Mouse (Mus musculus): Measurements from ENCODE around the gene Ccn2.
"Not testable (repeated sequence)": the region's sequence is repeated elsewhere in the genome, so short reads cannot be mapped to it uniquely, and the experiment has no call there.

The Ccn2 gene

DNA sequence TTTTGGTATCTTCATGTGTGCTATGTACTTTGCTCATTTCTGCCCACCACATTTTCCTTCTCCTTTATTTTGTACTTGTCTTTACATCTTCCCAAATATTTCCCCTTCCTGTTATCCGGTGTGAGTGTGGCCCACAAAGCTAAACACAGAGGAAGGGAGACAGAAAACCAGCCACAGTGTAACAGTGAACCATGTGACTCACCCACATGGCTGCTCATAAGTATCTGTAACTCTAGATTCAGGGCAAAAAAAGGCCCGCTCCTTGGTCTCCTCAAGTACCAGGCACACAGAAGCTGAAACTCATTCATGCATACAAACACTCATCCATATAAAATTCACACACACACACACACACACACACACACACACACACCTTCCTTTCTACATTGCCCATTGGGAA lies 7.8 kb downstream of the Ccn2 start:
- no peak for DNase-seq (ENCODE audit: low read depth, low spot score)

- no peak for DNase-seq (ENCODE audit: low read depth, low spot score)
Measured at GRCm38 (mm10) chr10:24603727-24604126, 8.5 kb downstream of the Ccn2 start.

- no peak for DNase-seq (ENCODE audit: low read depth, low spot score)
Measured at GRCm38 (mm10) chr10:24609146-24609545, 13.9 kb downstream of the Ccn2 start.

GRCm38 (mm10) chr10:24609766-24610165 lies 14.5 kb downstream of the Ccn2 start:
- no peak for DNase-seq (ENCODE audit: low read depth, low spot score)

DNA sequence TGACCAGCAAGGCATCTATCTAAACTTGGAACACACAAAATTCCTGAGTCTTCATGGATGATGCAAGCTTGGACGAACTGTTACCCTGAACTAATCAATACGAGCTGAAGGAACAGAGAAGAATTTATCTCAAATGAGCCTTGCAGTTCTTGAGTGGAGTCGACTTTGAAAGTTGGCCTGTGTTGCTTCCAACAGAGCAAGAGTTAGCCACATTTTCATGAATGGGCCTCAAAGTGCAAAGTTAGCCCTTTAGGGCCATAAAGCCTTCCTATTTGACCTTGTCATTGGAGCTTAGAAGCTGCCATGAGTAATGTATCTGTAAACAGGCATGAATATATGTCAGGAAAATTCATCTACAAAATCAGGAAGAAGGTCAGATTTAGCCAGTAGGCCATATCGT lies 19.5 kb downstream of the Ccn2 start:
- no peak for DNase-seq (ENCODE audit: low read depth, low spot score)

- DNase-seq (ENCODE audit: low read depth, low spot score): no peak
Measured at GRCm38 (mm10) chr10:24615799-24616198, 20.6 kb downstream of the Ccn2 start.

GRCm38 (mm10) chr10:24616572-24616971 lies 21.3 kb downstream of the Ccn2 start:
- DNase-seq (ENCODE audit: low read depth, low spot score): not testable (repeated sequence)

DNA sequence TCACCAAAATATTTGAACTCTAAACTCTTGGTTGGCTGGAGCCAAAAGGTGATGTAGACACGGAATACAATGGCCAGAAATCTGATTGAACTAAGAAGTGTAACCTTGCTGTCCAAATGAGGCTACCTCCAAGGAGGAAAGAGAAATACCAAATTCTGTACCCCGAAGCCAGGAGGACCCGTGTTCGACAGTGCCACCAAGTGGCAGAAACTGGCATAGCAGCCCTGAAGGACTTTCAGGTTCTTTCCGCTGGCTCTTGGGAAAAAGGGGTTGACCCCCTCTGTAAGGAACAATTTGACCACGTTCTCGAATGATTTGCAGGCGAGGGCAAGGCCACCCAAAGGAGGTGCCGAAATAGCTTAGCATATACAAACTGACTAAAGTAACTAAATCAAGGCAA lies 26.3 kb downstream of the Ccn2 start:
- DNase-seq (ENCODE audit: low read depth, low spot score): peak; percentile 35

GRCm38 (mm10) chr10:24622586-24622985 lies 27.3 kb downstream of the Ccn2 start:
- peak; percentile 34 for DNase-seq (ENCODE audit: low read depth, low spot score)

- DNase-seq (ENCODE audit: low read depth, low spot score): peak; percentile 87
Measured at GRCm38 (mm10) chr10:24625060-24625701, 29.9 kb downstream of the Ccn2 start.

DNA sequence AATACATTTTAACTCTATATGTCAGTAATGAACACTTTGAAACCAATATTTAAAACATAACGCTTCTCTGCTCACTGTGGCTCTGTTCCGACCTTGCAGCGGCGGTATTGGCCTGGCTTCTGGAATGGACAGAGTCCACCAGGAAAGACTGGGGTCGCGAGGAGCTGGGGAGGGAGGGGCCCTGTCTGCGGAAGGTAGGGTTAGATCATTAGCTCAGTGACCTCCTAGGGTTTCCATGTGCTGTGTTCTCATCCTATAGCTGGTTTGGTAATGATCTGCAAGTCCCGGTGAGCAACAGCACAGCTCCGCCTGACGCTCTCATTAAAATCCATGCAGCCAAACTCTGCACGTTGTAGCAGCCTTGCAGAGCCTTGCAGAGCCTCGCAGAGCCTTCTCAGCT lies 32.0 kb downstream of the Ccn2 start:
- DNase-seq (ENCODE audit: low read depth, low spot score): no peak

- no peak for DNase-seq (ENCODE audit: low read depth, low spot score)
Measured at GRCm38 (mm10) chr10:24628466-24628865, 33.2 kb downstream of the Ccn2 start.

DNA sequence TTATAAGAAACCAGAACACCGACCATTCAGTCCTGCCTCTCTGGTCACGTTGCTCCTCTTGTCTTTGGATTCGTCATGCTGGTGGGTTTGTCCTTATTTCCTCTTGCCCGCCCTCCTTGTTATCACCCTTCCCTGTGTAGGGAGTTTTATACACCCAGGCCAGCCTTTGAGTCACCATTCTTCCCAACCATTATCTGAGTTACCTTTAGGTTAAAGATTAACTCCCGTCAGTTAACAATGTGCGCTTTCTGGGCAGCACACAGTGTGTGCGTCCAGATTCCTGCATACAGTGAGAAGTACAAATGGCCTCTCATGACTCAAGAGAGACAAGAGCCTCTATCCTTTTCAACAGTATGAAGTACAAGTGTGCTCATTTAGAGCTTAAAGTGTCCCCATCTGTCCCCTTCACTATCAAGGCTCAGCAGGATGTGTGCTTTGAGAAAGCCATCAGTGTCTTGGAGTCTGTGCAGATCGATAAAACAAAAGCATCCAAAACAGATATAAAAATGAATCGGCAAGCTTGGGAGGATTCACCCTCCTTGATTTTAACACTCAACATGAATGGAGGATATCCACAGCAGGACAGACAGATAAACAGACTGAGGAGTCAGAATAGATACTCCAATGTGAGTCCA lies 34.0 kb downstream of the Ccn2 start:
- no peak for DNase-seq (ENCODE audit: low read depth, low spot score)

- peak; percentile 55 for DNase-seq (ENCODE audit: low read depth, low spot score)
Measured at GRCm38 (mm10) chr10:24630469-24631081, 35.3 kb downstream of the Ccn2 start.

DNA sequence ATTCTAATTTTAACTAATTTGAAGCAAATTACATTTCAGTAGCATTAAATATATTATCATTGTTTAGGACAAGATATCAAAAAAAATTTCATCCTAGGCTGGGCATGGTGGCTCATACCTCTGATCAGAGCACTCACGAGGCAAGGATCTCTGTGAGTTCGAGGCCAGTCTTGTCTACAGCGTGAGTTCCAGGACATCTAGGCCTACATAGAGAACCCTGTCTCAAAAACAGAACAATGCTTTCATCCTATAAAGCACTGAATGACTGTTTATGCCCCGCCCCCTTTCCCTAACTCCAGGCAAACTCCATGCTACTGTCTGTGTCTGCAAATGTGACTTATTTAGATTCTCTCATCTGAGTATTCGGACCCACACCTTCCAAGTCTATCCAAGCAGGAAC lies 35.9 kb downstream of the Ccn2 start:
- DNase-seq (ENCODE audit: low read depth, low spot score): no peak

GRCm38 (mm10) chr10:24634288-24634687 lies 39.0 kb downstream of the Ccn2 start:
- DNase-seq (ENCODE audit: low read depth, low spot score): no peak

GRCm38 (mm10) chr10:24635331-24635815 lies 40.1 kb downstream of the Ccn2 start:
- no peak for DNase-seq (ENCODE audit: low read depth, low spot score)

DNA sequence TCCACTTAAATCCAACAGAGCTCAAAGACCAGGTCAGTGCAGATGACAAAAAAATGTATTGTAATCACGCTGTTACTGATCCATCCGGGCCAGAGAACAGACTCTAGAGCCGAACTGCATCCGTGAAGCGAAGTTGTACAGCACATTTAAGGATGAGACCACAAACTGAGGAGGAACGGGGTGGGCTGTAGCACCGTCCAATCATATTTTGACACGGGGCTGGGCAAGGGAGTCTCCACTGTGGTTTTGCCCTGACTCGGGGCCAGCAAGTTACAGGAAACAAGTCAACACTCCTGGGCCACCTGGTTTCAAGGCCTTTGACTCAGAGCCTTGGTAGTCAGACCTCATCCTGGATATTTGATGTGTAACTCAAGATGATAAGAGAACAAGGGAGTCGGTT lies 40.6 kb downstream of the Ccn2 start:
- no peak for DNase-seq (ENCODE audit: low read depth, low spot score)

DNA sequence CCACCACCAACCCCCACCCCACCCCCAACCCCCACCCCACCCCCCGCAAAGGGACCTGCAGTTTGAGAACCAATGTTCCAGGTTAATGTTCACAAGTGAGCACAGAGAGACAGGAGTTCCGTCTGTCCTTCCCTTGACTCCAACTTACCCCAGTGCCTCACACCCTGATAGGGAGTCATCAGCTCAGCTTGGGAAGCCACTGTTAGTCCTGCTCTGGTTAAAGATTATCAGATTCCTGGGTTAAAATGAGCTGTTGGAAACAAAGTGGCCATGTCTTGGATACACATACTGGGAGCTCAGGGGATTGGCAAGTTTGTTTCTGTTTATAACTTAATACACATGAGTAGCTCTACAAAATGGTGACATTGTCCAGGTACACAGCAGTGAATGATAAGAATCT lies 41.7 kb downstream of the Ccn2 start:
- DNase-seq (ENCODE audit: low read depth, low spot score): no peak

DNA sequence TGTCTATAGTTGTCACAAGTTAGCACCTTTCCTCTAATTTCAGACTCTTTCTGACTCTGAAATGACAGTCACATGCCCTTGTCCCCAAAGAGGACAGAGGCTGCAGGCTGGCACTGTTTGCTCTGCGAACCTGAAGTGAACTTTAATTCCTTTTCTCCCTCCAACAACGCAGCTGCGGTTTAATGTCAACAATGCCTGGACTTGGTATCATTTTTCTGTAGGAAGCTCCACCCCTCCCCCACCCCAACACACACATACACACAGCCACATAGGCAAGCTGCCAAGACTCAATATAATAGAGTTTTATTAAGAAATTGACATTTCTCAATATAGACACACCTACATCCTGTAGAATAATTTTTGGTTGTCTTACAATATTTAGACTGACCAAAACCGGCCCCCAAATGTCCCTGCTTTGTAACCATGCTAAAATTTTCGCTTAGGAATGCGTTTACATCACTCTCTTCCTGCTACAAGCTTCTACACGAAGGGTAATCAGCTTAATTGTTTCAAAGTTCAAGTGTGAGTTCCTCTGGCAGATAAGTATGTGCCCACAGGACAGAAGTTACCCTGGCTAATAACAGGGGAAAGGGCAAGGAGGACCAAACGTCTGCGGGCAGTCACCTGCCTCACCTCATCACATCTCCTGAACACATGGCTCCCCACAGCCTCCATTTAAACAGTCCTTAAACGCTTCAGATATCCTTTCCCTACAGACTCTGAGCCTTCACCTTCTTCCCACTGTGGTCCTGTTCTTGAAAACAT lies 43.2 kb downstream of the Ccn2 start:
- DNase-seq (ENCODE audit: low read depth, low spot score): no peak

DNA sequence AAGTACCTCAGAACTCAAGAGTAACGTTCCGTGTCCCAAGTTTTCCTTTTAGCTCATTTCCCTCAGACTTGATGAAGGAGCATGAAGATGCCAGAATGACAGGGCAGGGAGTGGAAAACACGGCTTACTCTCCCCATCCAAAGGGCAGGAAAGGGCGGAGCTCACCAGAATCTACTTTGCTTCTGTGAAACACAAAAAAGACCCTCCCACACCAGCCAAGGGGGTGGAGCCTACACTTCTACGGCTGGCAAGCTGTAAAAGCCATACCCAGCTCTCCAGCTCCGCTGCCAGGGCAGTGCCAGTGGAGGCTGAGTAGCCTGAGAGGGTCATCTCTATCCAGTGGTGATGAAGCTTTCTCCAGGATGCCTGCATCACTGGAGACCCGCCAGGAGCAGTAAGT lies 44.4 kb downstream of the Ccn2 start:
- DNase-seq (ENCODE audit: low read depth, low spot score): no peak

- DNase-seq (ENCODE audit: low read depth, low spot score): no peak
Measured at GRCm38 (mm10) chr10:24640186-24640875, 45.1 kb downstream of the Ccn2 start.
